Mouse (Mus musculus) kidney, postnatal 25 days (tissue): ENCODE data around the gene Chrnb2.

Experiments
- DNase-seq, 2 experiments: peaks; one replicate each; pipeline ENCODE4 v3.0.0; 2021; ENCODE audit warnings: mixed read lengths in 2 of 2

Gene Chrnb2

GRCm38 (mm10) chr3:89714359-89715206, 49.8 kb downstream of the Chrnb2 start, which contains the start of gene Adar:
TSS of gene Adar (plus strand) at chr3:89715022.
- DNase-seq: peak; percentile 71 to 79

- DNase-seq: no peak
Measured at GRCm38 (mm10) chr3:89704064-89704463, 60.4 kb downstream of the Chrnb2 start.

- no peak for DNase-seq
Measured at GRCm38 (mm10) chr3:89703596-89703995, 60.8 kb downstream of the Chrnb2 start.

GRCm38 (mm10) chr3:89700461-89700860, 64.0 kb downstream of the Chrnb2 start:
- no peak for DNase-seq

GRCm38 (mm10) chr3:89698958-89699357, 65.5 kb downstream of the Chrnb2 start:
- DNase-seq: no peak
